Mouse (Mus musculus) midbrain, embryonic 16.5 days (tissue): ENCODE data around the gene 1700069L16Rik. TPM values are rescaled to one million over a fixed set of nuclear protein-coding genes. Genes with fewer than 3 reads are reported as not detected.

Experiments used
- ATAC-seq: fragments of 200-750 bp; cut with Nextera tagmentation; 2 replicates; pipeline ENCODE4 v1.8.0; 2017; ENCODE audit warnings: moderate TSS enrichment
- H3K27ac ChIP-seq: fragments of 300-500 bp; sonication (generic); 2 replicates; pipeline ENCODE4 v1.5.1; 2014; ENCODE audit warnings: mild to moderate bottlenecking, low read length, mixed read lengths
- H3K27me3 ChIP-seq: fragments of 300-500 bp; sonication (generic); 2 replicates; pipeline ENCODE4 v1.6.1; 2014; ENCODE audit warnings: low read depth, low read length, mixed read lengths; ENCODE audit not compliant: control insufficient read depth, insufficient read depth
- H3K36me3 ChIP-seq: fragments of 300-500 bp; sonication (generic); 2 replicates; pipeline ENCODE4 v1.6.1; 2014; ENCODE audit warnings: mild to moderate bottlenecking, low read length, moderate library complexity, mixed read lengths; ENCODE audit not compliant: control insufficient read depth, insufficient read depth
- H3K4me1 ChIP-seq: fragments of 300-500 bp; sonication (generic); 2 replicates; pipeline ENCODE4 v1.6.1; 2014; ENCODE audit warnings: mild to moderate bottlenecking, low read length, mixed read lengths; ENCODE audit not compliant: control insufficient read depth, insufficient read depth
- H3K4me2 ChIP-seq: fragments of 300-500 bp; sonication (generic); 2 replicates; pipeline ENCODE4 v1.6.1; 2014; ENCODE audit warnings: mild to moderate bottlenecking, low read length, mixed read lengths
- H3K4me3 ChIP-seq: fragments of 300-500 bp; sonication (generic); 2 replicates; pipeline ENCODE4 v1.5.1; 2014; ENCODE audit warnings: low read depth, mild to moderate bottlenecking, low read length, moderate library complexity, mixed read lengths
- H3K9ac ChIP-seq: fragments of 300-500 bp; sonication (generic); 2 replicates; pipeline ENCODE4 v1.6.1; 2014; ENCODE audit warnings: low read depth, low read length, mixed read lengths
- H3K9me3 ChIP-seq: fragments of 300-500 bp; sonication (generic); replicated peaks from 2 replicates; pipeline ENCODE4 v1.6.1; 2014; ENCODE audit warnings: mild to moderate bottlenecking, low read length, mixed read lengths; ENCODE audit not compliant: control insufficient read depth, poor library complexity, severe bottlenecking
- WGBS: fragments of 180-500 bp; shearing (Covaris S2); extraction: QIAGEN DNeasy Blood & Tissue Kit; methylation state at CpG from one replicate; pipeline ENCODE4 v1.1.7; 2014; 5-methylcytosine and 5-hydroxymethylcytosine counted together
- polyA plus RNA-seq: library from polyadenylated mRNA; unstranded; fragments of >200 nt; fragmentation: Nextera tagmentation; extraction: Ambion mirVana; gene quantifications from 2 replicates; pipeline ENCODE4 v1.2.1, GENCODE M21; 2015

The 1700069L16Rik gene
- polyA plus RNA-seq, 1 experiment from 2014 or later, result not detected

GRCm38 (mm10) chr5:113647141-113647540, 77.4 kb downstream of the 1700069L16Rik start:
- 94% methylated on average over 8 of the region's 8 CpGs for WGBS
- Histone ChIP-seq H3K4me3 (no peak overlapping the region), H3K9ac (no peak overlapping the region), H3K27ac (no peak overlapping the region), H3K4me1 (peaks cover 7% of the 10 kb centered on the region; the same call in 1 of the 2 replicates), H3K4me2 (no peak overlapping the region), H3K9me3 (no peaks in the 10 kb centered on the region), H3K36me3 (no peaks in the 10 kb centered on the region), H3K27me3 (0 out of 2 replicates have a peak, but pooled peaks cover 4% of the 10 kb centered on the region)
- ATAC-seq, result no peak

DNA sequence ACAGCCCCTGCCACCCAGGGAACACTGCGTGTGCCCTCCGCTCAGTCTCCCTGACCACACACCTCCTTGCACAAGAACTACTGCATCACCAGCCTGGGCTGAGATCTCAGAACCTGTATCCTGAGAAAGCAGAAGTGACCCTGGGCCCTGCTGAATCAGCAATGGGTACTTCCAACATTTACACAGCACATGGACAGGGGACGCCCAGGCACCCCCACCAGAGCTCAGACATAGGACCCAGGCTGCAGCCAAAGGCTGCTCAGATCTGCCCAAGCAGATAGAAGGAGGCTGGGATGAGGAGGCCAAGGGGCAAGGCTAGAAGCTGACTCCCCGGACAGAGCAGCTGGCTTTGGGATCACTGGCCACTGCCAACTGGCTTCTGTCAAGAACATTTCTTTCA, 80.1 kb downstream of the 1700069L16Rik start:
- no peaks in the 10 kb centered on the region for H3K27me3 ChIP-seq
- 87% methylated on average over 4 of the region's 4 CpGs for WGBS

GRCm38 (mm10) chr5:113643107-113643848, 81.3 kb downstream of the 1700069L16Rik start:
- Histone ChIP-seq H3K4me3 (peak overlapping the region; percentile 27), H3K4me2 (peak overlapping the region; percentile 60), H3K27me3 (no peaks in the 10 kb centered on the region), H3K9ac (peak overlapping the region; percentile 52), H3K4me1 (peaks cover 7% of the 10 kb centered on the region; the same call in 1 of the 2 replicates), H3K36me3 (no peaks in the 10 kb centered on the region), H3K9me3 (no peaks in the 10 kb centered on the region), H3K27ac (0 out of 2 replicates have a peak overlapping the region, but pooled peaks have one; percentile 47)
- WGBS, result 45% methylated on average over 18 of the region's 18 CpGs
- ATAC-seq, result peak; percentile 95

More for the DNA sequence above, 80.1 kb downstream of the 1700069L16Rik start:
- H3K36me3 ChIP-seq, result no peaks in the 10 kb centered on the region
- H3K4me1 ChIP-seq, result peaks cover 7% of the 10 kb centered on the region; the same call in 1 of the 2 replicates
- H3K27ac ChIP-seq, result no peak overlapping the region
- H3K9me3 ChIP-seq, result no peaks in the 10 kb centered on the region
- H3K9ac ChIP-seq, result no peak overlapping the region
- ATAC-seq, result no peak
- no peak overlapping the region for H3K4me3 ChIP-seq
- no peak overlapping the region for H3K4me2 ChIP-seq

Other genes starting within 250 kb of the 1700069L16Rik start
- 14.4 and 16.1 TPM in 2 replicates for gene Wscd2, start 234.4 kb downstream of the 1700069L16Rik start, polyA plus RNA-seq
- 1.2 and 1.3 TPM in 2 replicates for gene Cmklr1, start 74.3 kb downstream of the 1700069L16Rik start, polyA plus RNA-seq
- gene Ficd, start 11.0 kb upstream of the 1700069L16Rik start, polyA plus RNA-seq, result 9.4 and 10.9 TPM in 2 replicates
- gene Sart3, start 47.7 kb upstream of the 1700069L16Rik start, polyA plus RNA-seq, result 39.8 and 47.5 TPM in 2 replicates
- 77.8 and 84.5 TPM in 2 replicates for gene Iscu, start 48.0 kb upstream of the 1700069L16Rik start, polyA plus RNA-seq
- 4.8 and 5.0 TPM in 2 replicates for gene Tmem119, start 75.7 kb upstream of the 1700069L16Rik start, polyA plus RNA-seq
- gene Selplg, start 107.9 kb upstream of the 1700069L16Rik start, polyA plus RNA-seq, result 1.6 and 2.0 TPM in 2 replicates
- gene Coro1c, start 184.0 kb upstream of the 1700069L16Rik start, polyA plus RNA-seq, result 201 and 209 TPM in 2 replicates